Mouse (Mus musculus): ENCODE measurements around the gene Il22ra1. TPM values are rescaled to one million over a fixed set of nuclear protein-coding genes. Genes with fewer than 3 reads are reported as not detected.

Gene Il22ra1
- total RNA-seq (2014; rRNA removed) (0.84 TPM in 1 of 2 replicates, not detected in the other), polyA plus RNA-seq (2015; fragmentation: Nextera tagmentation; extraction: Ambion mirVana) (not detected in 2 replicates)

GRCm38 (mm10) chr4:135727817-135728216 is at the start of gene Il22ra1:
Gene Il22ra1, plus strand, starts transcription at chr4:135728172.
- no peak for TF ChIP-seq CTCF (IDR thresholded peaks at IDR 0.05; ENCODE audit: low read depth)
- Histone ChIP-seq H3K27ac (no peak within 1 kb of the TSS), H3K4me3 (ENCODE audit: low read length) (no peak within 1 kb of the TSS), H3K36me3 (ENCODE audit: insufficient read depth, low read length) (no peaks in the 10 kb centered on the region), H3K27me3 (ENCODE audit: insufficient read depth, low read length) (no peaks in the 10 kb centered on the region), H3K9ac (replicated peaks; ENCODE audit: low read length) (no peak within 1 kb of the TSS), H3K4me1 (ENCODE audit: insufficient read depth, low read length) (no peaks in the 10 kb centered on the region), H3K9me3 (ENCODE audit: low read length) (no peaks in the 10 kb centered on the region), H3K4me2 (ENCODE audit: low read depth, low read length) (no peak within 1 kb of the TSS)
- ATAC-seq (no peak), DNase-seq (ENCODE audit: low spot score) (no peak)
- WGBS = 71% methylated on average over 14 of the region's 14 CpGs

- H3K27ac ChIP-seq = no peak overlapping the region
- H3K4me3 ChIP-seq (ENCODE audit: low read length) = no peak overlapping the region
- no peak overlapping the region for H3K9ac ChIP-seq (replicated peaks; ENCODE audit: low read length)
- no peaks in the 10 kb centered on the region for H3K36me3 ChIP-seq (ENCODE audit: insufficient read depth, low read length)
- WGBS = 86% methylated on average over 4 of the region's 4 CpGs
- ATAC-seq (no peak), DNase-seq (ENCODE audit: low spot score) (no peak)
- H3K4me2 ChIP-seq (ENCODE audit: low read depth, low read length) = no peak overlapping the region
- H3K9me3 ChIP-seq (ENCODE audit: low read length) = no peaks in the 10 kb centered on the region
- TF ChIP-seq CTCF (IDR thresholded peaks at IDR 0.05; ENCODE audit: low read depth) = no peak
- no peaks in the 10 kb centered on the region for H3K4me1 ChIP-seq (ENCODE audit: insufficient read depth, low read length)
- no peaks in the 10 kb centered on the region for H3K27me3 ChIP-seq (ENCODE audit: insufficient read depth, low read length)
Observed at GRCm38 (mm10) chr4:135679316-135679715, 48.7 kb upstream of the Il22ra1 start.

GRCm38 (mm10) chr4:135681789-135682188 is 46.2 kb upstream of the Il22ra1 start:
- no peak for TF ChIP-seq CTCF (IDR thresholded peaks at IDR 0.05; ENCODE audit: low read depth)
- Histone ChIP-seq H3K4me3 (ENCODE audit: low read length) (no peak overlapping the region), H3K9me3 (ENCODE audit: low read length) (no peaks in the 10 kb centered on the region), H3K27me3 (ENCODE audit: insufficient read depth, low read length) (peaks cover 10% of the 10 kb centered on the region; the same call in 1 of the 2 replicates), H3K4me2 (ENCODE audit: low read depth, low read length) (no peak overlapping the region), H3K4me1 (ENCODE audit: insufficient read depth, low read length) (no peaks in the 10 kb centered on the region), H3K36me3 (ENCODE audit: insufficient read depth, low read length) (no peaks in the 10 kb centered on the region), H3K27ac (no peak overlapping the region), H3K9ac (replicated peaks; ENCODE audit: low read length) (no peak overlapping the region)
- no peak for ATAC-seq
- WGBS = 77% methylated on average over 5 of the region's 5 CpGs
- DNase-seq (ENCODE audit: low spot score) = no peak

GRCm38 (mm10) chr4:135683553-135683952 is 44.4 kb upstream of the Il22ra1 start:
- 26% methylated on average over 4 of the region's 4 CpGs for WGBS
- Histone ChIP-seq H3K9ac (replicated peaks; ENCODE audit: low read length) (no peak overlapping the region), H3K4me3 (ENCODE audit: low read length) (no peak overlapping the region), H3K36me3 (ENCODE audit: insufficient read depth, low read length) (no peaks in the 10 kb centered on the region), H3K4me1 (ENCODE audit: insufficient read depth, low read length) (no peaks in the 10 kb centered on the region), H3K9me3 (ENCODE audit: low read length) (no peaks in the 10 kb centered on the region), H3K4me2 (ENCODE audit: low read depth, low read length) (no peak overlapping the region), H3K27me3 (ENCODE audit: insufficient read depth, low read length) (peaks cover 22% of the 10 kb centered on the region), H3K27ac (no peak overlapping the region)
- no peak for ATAC-seq
- peak; percentile 71 for TF ChIP-seq CTCF (IDR thresholded peaks at IDR 0.05; ENCODE audit: low read depth)
- DNase-seq (ENCODE audit: low spot score) = peak; percentile 67

DNA sequence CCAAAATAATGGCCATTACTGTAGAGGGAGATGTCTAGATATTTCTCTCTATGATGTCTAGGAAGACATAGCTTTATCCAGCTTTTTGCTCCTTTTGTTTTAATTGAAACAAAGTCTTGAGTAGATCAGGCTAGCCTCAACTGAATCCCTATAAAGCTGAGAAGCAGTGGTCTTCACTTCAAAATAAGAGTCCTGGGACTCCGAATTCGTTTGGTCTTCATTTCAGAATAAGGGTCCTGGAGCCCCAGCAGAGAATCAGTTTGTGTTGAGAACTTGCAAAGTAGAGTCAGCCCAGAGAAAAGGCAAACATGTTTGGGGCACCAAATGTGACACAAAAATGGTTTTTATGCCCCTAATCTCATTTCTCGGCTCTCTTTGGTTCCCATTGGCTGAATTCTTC is 43.2 kb upstream of the Il22ra1 start:
- ATAC-seq (no peak), DNase-seq (ENCODE audit: low spot score) (peak; percentile 46)
- H3K9ac ChIP-seq (replicated peaks; ENCODE audit: low read length) = no peak overlapping the region
- H3K4me3 ChIP-seq (ENCODE audit: low read length) = no peak overlapping the region
- no peaks in the 10 kb centered on the region for H3K36me3 ChIP-seq (ENCODE audit: insufficient read depth, low read length)
- no peak overlapping the region for H3K4me2 ChIP-seq (ENCODE audit: low read depth, low read length)
- no peaks in the 10 kb centered on the region for H3K9me3 ChIP-seq (ENCODE audit: low read length)
- no peak overlapping the region for H3K27ac ChIP-seq
- H3K27me3 ChIP-seq (ENCODE audit: insufficient read depth, low read length) = peaks cover 22% of the 10 kb centered on the region
- no peak for TF ChIP-seq CTCF (IDR thresholded peaks at IDR 0.05; ENCODE audit: low read depth)
- 32% methylated on average over 3 of the region's 3 CpGs for WGBS
- H3K4me1 ChIP-seq (ENCODE audit: insufficient read depth, low read length) = no peaks in the 10 kb centered on the region

DNA sequence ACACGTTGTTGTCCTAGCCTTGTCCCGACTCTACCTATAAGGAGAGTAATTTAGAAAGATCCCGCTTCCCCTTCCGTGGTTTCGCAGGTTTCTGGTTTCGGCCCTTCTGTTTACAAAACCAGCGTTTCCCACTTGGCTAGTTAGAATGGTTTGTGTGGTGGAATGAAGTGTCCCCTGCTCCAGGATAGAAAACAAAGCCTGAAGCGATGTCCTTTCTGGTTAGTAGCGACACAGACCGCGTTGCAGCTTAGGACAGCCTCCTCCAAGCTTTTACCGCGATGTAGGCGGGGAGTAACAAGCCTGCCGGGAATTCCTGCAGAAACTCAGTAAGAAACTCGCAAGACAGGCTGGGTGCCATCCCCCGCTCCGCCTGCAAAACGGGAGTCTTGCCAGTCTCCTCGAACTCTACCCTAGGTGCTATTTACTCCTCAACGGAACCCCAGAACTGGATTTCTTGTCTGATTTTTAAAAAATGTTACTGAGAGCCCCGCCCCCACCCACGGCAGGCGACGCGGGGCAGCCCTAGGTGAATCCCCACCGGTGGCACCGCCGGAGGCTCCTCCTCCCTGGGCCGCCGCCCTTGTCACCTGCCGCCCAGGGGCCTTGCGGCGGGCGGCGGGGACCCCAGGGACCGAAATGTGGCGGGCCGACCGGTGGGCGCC is 41.9 kb upstream of the Il22ra1 start, which contains the start of gene Ifnlr1:
Gene Ifnlr1 (plus strand): TSS at position 382 of the 662 bp plus-strand sequence.
- WGBS = 2% methylated on average over 41 of the region's 41 CpGs
- Histone ChIP-seq H3K27me3 (ENCODE audit: insufficient read depth, low read length) (peaks cover 22% of the 10 kb centered on the region), H3K9ac (replicated peaks; ENCODE audit: low read length) (peak within 1 kb of the TSS; percentile 43), H3K27ac (no peak within 1 kb of the TSS), H3K9me3 (ENCODE audit: low read length) (no peaks in the 10 kb centered on the region), H3K4me3 (ENCODE audit: low read length) (peak within 1 kb of the TSS; percentile 55), H3K4me1 (ENCODE audit: insufficient read depth, low read length) (no peaks in the 10 kb centered on the region), H3K4me2 (ENCODE audit: low read depth, low read length) (peak within 1 kb of the TSS; percentile 98), H3K36me3 (ENCODE audit: insufficient read depth, low read length) (no peaks in the 10 kb centered on the region)
- no peak for TF ChIP-seq CTCF (IDR thresholded peaks at IDR 0.05; ENCODE audit: low read depth)
- ATAC-seq (no peak), DNase-seq (ENCODE audit: low spot score) (peak; percentile 37)

DNA sequence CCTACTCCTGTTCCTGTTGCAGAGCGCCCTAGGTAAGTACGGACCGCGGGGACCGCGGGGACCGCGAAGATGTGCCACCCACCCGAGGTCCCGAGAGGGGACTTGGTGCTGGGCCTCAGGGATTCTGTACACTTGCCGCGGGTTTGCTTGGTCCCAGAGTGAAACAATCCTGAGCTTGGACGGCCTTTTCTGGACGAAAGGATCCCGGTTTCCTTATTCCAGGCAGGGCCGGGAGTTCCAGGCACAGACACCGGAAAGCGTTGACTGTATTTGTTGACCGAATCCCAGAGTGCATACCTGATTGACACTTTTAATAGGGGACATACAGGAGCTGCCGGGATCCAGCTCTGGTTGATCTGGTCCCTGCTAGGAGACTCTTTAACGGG is 41.4 kb upstream of the Il22ra1 start:
- Histone ChIP-seq H3K4me1 (ENCODE audit: insufficient read depth, low read length) (no peaks in the 10 kb centered on the region), H3K9me3 (ENCODE audit: low read length) (no peaks in the 10 kb centered on the region), H3K4me2 (ENCODE audit: low read depth, low read length) (peak overlapping the region; percentile 98), H3K27me3 (ENCODE audit: insufficient read depth, low read length) (peaks cover 22% of the 10 kb centered on the region), H3K27ac (no peak overlapping the region), H3K9ac (replicated peaks; ENCODE audit: low read length) (peak overlapping the region; percentile 43), H3K4me3 (ENCODE audit: low read length) (peak overlapping the region; percentile 55), H3K36me3 (ENCODE audit: insufficient read depth, low read length) (no peaks in the 10 kb centered on the region)
- ATAC-seq (no peak), DNase-seq (ENCODE audit: low spot score) (no peak)
- under 1% methylated on average over 21 of the region's 21 CpGs for WGBS
- no peak for TF ChIP-seq CTCF (IDR thresholded peaks at IDR 0.05; ENCODE audit: low read depth)
